Mouse (Mus musculus) T-helper 1 cell (primary cell): ENCODE measurements around the gene Tmem259.

Experiments used
- in situ Hi-C: fragments of 300-600 bp; cut with MboI, MseI; formaldehyde crosslinking; loops from one replicate; pipeline ENCODE4 v1.15.1; 2025; ENCODE audit warnings: high pct_unique_total_duplicates

The Tmem259 gene

DNA sequence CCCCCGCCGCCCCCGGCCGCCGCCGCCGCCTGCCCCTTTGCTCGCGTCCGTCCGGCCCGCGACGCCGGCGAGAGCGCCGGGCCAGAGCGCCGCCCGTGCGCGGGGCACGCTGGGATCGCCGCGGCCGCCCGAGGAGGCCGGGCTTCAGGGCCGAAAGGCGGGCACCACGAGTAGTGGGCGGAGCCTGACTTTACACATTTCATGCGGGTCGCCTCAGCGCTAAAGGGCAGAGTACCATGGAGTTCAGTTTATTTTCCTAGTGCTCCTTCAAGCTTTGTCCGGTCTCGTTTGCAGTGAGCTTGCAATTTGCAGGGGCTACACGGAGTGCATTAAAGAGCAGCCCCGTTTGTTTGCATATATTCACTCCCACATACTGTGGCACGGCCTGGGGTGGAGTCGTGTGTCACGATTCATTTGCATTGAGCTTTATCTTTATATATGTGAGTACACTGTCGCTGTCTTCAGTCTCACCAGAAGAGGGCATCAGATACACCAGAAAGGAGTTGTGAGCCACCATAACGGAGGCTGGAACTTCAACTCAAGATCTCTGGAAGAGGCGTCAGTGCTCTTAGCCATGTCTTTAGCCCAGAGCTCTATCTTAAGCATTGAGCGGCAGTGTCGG lies at the start of gene Tmem259:
Tmem259 (minus strand) TSS at position 136 of the 622 bp plus-strand sequence.
- in situ Hi-C loops, result loop anchor here (10.0 kb wide), 1 partner anchor 260 kb away; the partner anchor contains the start of gene Ndufs7

DNA sequence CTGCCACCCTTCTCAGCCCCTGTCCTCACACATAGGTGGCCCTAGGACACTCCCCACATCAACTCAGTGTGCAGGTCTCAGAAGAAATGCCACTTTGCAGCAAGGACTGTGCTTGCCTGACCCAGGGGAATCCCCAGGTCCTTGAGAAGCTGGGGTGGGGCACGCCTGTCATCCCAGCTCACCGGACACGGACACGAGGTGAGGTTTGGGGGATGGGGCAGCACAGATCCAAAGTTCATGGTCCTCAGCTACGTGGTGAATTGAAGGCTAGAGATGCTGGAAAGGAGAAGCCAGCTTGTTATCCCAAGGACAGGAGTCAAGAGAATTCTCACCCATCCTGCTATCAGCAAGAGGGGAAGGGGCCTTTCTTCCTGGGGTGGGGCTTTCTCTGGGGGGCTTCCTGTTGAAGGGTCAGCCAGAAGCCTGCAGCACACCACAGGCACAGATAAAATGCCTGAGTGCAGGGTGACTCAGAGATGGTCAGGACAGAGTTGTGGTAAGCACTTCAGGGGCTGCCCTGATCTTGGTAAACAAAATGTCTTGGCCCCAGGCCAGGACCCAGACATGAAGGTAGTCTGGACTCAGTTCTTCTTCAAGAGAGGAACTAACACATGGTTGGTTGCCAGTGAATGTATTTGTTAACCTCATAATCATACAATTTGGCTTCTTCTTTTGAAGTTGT lies 48.8 kb upstream of the Tmem259 start:
- in situ Hi-C loops, result loop anchor here (5.0 kb wide), 1 partner anchor 36 kb away; the partner anchor contains the start of gene Abca7

DNA sequence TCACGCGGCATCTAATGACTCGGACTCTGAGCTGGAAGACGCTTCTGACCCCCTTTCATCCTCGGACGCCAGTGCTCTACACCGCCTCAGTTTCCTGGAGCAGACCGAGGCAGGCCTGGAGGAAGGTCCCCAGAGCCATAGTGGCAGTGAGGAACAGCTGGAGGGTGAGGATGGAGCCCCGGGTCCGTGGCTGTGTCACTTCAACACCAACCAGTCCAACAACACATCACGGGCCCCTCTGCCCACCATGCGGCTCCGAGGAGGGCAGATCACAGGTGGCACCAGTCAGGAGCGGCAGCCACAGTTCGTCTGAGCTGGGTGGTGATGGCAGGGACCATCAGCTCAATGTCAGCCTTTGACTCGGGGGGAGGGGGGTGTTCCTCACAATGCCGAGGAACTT lies 46.6 kb upstream of the Tmem259 start:
- in situ Hi-C loops, result loop anchor here (5.0 kb wide), 1 partner anchor 33 kb away; the partner anchor contains the start of gene Abca7

DNA sequence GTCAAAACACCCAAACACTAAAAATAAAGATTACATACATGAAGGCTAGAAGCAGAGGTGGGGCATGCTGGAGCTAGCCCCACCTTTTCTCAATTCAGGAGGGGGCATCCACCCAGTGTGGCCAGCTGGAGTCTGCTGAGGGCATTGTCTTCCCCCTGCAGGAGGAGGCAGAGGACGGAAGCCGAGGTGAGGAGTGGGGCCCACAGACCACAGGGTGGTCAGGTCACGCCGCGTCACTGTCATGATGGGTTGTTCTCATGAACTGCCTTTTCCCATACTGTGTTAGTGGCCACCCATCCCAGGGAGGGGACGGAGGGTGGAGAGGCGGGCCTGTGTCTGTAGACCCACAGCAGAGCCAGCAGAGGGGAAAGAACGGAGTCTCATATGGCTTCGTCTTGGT lies 46.1 kb upstream of the Tmem259 start:
- in situ Hi-C loops, result loop anchor here (5.0 kb wide), 1 partner anchor 33 kb away; the partner anchor contains the start of gene Abca7

DNA sequence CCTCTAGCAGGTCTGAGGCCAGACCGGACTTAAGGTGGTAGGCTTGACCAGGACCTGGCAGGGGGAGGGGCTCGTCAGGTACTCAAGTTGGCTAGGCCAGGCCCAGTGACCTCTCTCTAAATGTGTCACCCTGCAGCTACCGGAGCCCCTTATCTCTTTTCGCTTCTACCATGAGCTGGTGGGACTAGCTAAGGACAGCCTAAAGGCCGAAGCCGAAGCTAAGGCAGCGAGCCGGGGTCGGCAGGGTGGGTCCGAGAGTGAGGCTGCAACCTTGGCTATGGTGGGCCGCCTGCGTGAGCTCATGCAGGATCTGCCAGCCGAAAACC lies 44.4 kb upstream of the Tmem259 start:
- in situ Hi-C loops, result no loop called here

DNA sequence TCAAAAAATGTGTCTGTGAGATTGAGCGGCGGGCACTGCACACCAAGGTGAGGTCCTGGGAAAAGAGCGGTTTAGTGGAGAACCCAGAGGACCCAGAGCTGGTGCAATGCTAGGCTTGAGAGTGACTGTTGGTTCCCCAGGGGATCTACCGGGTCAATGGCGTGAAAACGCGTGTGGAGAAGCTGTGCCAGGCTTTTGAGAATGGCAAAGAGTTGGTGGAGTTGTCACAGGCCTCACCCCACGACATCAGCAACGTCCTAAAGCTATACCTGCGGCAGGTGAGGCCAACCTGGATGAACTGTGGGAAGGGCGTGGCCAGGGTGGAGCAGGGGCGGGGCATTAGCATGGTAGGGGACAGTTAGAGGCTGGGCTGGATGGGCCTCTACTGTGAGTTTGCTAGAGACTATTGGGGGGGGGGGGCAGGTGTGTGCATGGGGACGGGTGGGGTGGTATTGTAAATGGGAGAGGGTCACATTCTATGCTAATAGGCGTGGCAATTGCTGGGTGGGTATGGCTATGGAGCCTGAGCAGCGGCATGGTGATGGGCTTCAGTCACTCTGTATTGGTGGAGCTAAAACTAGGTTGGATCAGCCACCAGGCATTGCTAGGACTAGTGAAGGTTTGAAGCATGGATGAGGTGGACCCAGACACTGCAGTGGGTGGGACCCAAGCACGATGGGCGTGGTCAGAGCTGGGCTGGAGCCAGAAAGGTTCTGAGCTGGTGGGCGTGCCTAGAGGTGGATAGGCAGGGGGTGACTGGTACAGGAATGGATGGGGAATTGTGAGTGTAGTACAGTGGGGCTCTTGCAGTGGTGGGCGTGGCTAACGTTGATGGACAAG lies 43.8 kb upstream of the Tmem259 start:
- in situ Hi-C loops, result no loop called here

DNA sequence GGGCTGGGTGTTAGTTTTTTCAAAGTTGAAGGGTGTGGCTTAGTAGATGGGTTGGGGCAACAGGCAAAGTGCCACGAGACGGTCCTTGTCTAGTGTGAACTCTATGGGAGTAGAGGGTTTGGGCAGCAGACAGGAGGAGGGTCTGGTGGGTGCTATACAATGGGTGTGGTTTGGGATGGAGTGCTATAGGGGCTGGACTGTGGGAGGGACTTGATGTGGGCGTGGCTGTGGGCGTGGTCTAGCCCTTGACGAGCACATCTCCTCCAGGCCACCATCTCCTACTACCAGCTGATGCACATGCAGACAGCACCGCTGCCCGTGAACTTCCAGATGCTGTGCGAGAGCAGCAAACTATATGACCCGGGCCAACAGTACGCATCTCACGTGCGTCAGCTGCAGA lies 41.8 kb upstream of the Tmem259 start:
- in situ Hi-C loops, result no loop called here

DNA sequence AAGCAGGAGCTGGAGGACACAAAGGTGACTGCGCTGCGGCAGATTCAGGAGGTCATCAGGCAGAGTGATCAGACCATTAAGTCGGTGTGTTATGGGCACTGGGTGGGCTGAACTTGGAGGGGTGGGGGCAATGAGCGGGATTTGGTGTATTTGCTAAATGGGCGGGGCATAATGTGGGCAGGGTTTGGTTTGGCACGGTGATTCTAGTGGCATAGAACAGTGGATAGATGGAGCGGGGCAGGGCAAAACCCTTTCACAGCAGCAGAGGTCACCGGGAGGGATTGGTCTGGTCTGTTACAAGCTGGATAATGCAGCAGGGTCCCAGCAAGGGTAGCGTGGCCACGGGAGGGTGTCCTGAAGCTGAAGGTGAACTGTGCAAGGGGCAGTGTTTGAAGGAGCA lies 41.3 kb upstream of the Tmem259 start:
- in situ Hi-C loops, result no loop called here

DNA sequence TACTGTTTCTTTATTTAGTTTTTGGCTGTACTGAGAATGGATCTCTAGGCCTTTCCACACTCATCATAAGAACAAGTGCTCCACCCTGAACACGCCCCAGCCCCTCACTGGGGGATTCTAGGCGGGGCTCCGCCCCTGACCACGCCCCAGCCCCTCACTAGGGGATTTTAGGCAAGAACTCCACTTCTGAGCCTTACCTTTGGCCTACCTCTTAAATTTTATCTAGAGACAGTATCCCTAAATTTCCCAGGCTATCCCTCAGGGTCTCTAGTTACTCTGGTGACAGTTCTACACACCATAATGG lies 40.9 kb upstream of the Tmem259 start:
- in situ Hi-C loops, result no loop called here

DNA sequence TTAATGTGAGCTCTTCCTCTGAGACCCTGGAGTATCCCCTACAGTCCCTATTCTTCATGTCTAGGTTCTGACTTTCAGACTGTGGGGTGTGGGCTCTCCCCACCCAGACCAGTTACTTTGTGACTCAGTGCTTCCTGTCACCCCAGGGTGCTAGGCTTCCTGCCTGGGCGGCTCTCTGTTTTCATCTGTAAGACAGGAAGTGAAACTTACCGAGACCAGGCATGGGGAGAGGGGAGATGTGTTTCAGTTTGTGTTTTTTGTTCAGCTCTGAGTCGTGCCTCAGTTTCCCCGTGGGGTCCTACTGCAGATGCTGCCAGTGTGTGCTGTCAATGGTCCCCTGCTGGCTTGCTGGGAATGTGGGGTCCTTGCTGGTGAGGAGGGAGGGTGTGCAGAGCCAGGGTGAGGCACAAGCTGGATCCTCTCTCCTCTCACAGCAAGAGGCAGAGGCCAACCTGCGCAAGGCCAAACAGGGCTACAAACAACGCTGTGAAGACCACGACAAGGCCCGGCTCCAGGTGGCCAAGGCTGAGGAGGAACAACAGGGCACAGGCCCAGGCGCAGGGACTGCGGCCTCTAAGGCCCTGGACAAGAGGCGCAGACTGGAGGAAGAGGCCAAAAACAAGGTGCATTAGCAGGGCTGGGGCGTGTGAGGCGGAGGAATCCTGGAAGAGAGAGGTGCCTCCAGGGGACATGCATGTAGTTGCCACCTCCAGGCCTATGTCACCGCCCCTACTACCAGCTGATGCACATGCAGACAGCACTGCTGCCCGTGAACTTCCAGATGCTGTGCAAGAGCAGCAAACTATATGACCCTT lies 40.3 kb upstream of the Tmem259 start:
- in situ Hi-C loops, result no loop called here

DNA sequence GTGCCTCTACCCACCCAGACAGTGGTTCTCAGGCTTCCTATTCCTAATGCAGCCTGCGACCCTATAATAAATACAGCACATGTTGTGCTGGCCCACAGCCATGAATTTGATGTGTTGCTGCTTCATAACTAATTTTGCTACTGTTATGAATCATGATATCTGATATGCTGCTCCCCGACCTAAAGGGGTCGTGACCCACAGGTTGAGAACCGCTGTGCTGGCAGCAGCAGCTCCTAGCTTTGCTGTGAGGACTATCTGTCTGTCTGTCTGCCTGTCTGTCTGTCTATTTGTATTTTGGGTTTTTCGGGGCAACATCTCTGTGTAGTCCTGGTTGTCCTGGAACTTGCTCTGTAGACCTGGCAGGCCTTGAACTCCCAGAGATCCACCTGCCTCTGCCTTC lies 39.6 kb upstream of the Tmem259 start:
- in situ Hi-C loops, result no loop called here

DNA sequence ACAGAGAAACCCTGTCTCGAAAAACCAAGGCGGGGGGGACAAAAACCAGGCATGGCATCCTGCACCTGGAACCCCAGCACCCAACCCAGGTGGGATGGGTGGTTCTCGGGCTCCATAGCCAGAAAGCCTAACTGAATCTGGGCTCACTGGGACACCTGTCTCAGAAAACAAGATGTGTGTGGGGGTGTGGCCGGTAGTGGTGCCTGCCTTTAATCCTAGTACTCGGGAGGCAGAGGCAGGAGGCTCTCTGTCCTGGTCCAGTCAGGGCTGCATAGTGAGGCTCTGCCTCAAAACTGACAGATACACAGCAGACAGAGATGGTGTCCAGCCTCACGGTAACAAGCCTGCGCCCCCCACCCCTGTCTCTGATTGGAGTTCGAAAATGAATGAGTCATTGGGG lies 38.7 kb upstream of the Tmem259 start:
- in situ Hi-C loops, result no loop called here

DNA sequence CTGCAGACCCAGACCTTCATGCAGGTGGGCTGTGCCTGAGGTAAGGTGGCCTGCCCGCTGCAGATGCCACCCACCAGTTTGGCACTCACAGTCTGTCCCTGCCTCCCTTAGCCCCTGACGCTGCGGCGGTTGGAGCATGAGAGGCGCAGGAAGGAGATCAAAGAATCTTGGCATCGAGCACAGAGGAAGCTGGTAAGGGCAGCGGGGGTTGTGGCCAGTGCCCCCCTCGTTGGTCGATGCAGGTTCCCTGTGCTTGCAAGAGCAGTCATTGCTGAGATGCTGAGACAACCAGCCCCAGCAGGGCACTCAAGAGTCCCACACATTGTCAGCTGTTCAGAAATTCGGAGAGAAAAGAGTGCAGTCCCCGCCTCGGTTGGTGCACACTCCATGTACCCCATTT lies 38.0 kb upstream of the Tmem259 start:
- in situ Hi-C loops, result no loop called here

DNA sequence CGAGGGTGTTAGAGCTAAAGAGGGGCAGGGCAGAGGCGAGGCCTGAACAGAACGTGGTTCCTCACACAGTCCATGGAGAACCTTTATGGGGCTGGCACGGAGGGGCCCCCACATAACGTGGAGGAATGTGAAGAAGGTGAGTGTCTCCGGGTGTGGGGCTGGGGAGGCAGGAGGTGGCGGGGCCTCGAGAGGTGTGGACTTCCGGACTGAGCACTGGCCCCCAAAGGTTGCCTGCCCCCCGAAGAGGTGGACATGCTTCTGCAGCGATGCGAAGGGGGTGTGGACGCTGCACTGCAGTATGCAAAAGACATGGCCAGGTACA lies 37.2 kb upstream of the Tmem259 start:
- in situ Hi-C loops, result no loop called here

DNA sequence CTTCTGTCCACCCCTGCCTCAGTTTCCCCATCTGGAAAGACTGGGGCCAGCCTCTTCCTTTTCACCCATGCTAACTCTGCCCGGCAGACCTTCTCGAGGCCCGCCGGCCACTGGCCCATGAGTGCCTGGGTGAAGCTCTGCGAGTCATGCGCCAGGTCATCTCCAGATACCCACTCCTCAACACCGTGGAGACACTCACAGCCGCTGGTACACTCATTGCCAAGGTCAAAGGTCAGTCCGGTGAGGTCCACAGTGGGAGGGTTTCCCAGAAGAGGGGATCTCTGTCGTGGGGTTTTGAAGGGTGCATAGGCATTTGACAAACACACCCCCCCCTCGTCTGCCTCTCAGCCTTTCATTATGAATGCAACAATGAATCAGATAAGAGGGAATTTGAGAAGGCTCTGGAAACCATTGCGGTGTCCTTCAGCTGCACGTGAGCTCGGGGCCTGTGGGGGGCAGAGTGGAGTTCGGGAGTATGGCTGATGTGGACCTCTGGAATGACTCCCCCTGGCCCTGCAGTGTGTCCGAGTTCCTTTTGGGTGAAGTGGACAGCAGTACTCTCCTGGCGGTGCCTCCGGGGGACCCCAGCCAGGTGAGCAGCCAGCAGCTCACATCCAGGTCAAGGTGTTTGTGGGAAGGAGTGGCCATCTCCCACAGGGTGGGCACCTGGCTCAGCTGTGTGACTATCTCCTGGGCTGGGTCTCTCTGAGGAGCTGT lies 36.6 kb upstream of the Tmem259 start:
- in situ Hi-C loops, result no loop called here

DNA sequence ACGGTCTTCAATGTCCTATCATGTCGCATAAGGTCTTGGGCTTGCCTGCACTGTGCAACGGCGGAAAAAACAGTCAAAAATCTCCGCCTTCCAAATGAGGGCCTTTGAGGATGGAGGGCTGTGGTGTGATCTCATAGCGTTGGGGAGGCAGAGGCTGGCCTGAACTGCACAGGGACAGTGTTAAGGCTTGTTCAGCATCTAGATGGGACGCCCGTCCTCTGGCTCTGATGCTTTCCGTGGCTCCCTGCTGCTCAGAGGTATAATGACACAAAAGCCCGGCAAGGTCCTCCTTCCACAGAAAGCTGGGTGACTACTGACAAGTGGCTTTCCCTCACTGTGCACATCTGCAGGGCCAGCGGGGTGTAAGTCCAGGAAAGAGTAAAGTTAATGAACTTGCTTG lies 36.1 kb upstream of the Tmem259 start:
- in situ Hi-C loops, result no loop called here

DNA sequence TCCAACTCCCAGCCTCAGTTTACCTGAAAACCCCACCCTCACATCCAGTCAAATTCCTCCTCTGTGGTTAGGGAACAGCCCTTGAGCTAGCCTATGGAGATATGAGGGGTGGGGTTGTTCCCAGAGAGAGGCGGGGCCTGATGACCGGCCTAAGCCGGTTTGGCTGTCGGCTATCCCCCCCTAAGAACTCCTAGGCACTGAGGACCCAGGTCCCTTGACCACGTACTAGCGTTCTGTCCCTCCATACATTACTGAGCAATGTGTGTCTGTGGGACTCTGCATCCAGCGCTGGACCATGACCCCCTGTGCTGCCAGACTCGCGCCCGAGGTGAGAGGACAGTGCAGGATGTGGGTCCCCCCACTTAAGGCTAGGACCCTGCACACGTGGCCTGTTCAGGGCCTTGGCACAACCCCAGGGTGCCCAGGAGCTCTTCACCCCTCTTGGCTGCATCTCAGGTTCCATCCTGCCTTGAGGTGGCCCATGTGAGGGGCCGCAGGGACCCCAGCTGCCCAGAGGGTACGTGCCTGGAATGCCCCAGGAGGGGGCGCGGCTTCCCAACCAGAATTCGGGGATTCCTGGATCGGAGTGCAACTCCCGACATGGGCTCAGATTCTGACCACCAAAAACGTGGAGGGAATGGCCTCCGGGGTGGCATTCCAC lies 35.5 kb upstream of the Tmem259 start:
- in situ Hi-C loops, result loop anchor here (5.0 kb wide), 1 partner anchor 92 kb away; the partner anchor contains the start of gene Arid3a

DNA sequence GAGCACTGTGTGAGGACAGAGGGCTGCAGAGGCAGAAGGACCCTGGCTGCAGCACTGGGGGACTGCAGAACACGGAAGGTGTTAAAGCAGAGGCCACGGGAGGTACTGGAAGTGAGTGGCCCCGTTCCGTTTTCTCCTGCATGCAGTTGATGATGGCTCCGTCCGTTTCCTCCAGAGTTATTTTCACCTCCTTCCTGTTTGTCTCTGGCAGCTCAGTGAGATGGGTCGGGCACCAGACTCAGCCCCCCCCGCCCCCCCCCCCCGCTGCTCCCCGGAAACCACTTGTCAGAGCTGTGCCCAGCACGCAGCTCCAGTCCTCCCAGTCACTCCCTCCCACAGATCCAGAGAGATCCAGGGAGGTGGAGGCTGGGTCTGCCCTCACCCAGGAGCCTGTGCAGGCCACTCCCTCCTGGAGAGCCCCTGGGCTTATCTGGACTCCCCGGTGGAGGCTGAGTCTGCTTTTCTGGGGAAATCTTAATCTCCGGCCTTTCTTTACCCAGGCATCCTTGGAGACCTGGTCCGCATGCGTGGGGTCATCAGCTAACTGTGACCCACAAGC lies 34.7 kb upstream of the Tmem259 start:
- in situ Hi-C loops, result loop anchor here (5.0 kb wide), 1 partner anchor 92 kb away; the partner anchor contains the start of gene Arid3a

DNA sequence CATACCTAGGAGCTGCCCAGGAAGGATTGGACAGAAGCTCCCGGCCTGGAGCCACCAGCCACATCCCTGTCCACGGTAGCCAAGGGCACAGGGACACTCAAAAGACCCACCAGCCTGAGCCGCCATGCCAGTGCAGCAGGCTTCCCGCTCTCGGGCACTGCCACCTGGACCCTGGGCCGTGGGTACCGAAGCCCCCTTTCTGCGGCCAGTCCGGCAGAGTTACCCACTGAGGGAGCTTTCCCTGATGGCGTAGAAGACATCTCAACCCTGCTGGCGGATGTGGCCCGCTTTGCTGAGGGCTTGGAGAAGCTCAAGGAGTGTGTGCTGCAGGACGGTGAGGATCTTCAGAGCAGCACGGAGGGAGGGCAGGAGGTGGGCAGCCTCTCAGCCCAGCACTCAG lies 33.6 kb upstream of the Tmem259 start:
- in situ Hi-C loops, result loop anchor here (5.0 kb wide), 1 partner anchor 90 kb away; the partner anchor contains the start of gene Arid3a

DNA sequence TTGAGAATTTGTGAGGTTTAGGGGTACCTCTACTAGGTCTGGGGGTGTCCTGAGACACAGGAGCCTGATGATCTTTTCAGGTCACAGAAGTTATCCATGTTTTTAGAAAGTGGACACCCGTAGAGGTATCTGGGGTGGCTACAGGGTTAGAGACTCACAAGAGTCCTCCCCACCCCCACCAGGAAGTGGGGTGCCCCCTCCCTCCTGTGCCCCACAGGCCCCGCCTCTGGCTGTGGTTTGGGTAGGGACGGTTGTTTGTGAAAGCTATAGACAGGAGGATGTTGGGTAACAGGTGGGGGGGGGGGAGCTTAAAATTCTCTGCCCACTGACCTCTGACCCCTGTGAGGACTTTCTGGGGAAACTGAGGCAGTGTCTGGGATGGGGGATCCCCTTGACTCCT lies 33.2 kb upstream of the Tmem259 start:
- in situ Hi-C loops, result loop anchor here (5.0 kb wide), 1 partner anchor 90 kb away; the partner anchor contains the start of gene Arid3a
